In genomic region chr2:118245914-118246313, GRCm38 (mm10) we compare ENCODE assay signal across 9 mouse cellular contexts. TPM values are rescaled to one million over a fixed set of nuclear protein-coding genes. Genes with fewer than 3 reads are reported as not detected.
DNase-seq lines count a peak whose midpoint lies in the region; ATAC-seq and TF ChIP-seq lines count a peak whose summit lies in the region.
"Had no signal": no experiment of that assay in that cellular context is flagged by ENCODE, and none has a peak within 500 bp of the region (broad histone marks: within the 10 kb centered on the region; RNA-seq: fewer than 3 reads in every experiment).

No protein-coding gene starts in this region.

- no peak; the same call in 1 of the 2 replicates for ATAC-seq in embryonic facial prominence, embryonic 11.5 days (replicated peaks; ENCODE audit: insufficient number of reproducible peaks, low FRiP score, low TSS enrichment, low read depth)
- ATAC-seq in liver, postnatal 0 days, result no peak
- ATAC-seq in neutrophil, adult 5-6 weeks (ENCODE audit: extremely low read depth, insufficient number of reproducible peaks, low FRiP score, poor library complexity, severe bottlenecking), result peak; percentile 73; the same call in 1 of the 2 replicates

- DNase-seq in CD8-positive naive resting alpha-beta T cell, adult 2 months (ENCODE audit: low read depth in 2 of 2, low spot score in 2 of 2), result peak; percentile 44 to 61
- peak; percentile 73 to 80 for DNase-seq in adrenal gland, postnatal 36 days
- DNase-seq in embryonic facial prominence, embryonic 11.5 days (ENCODE audit: low spot score), result peak; percentile 89
- DNase-seq in heart, adult 9 months (ENCODE audit: low spot score in 2 of 2), result peak; percentile 27 to 41
- DNase-seq in kidney, postnatal 10 days, result peak; percentile 90
- peak; percentile 78 for DNase-seq in liver, postnatal 0 days
- peak; percentile 14 to 24 for DNase-seq in thymus, adult 18-20 months

- TF ChIP-seq CTCF in liver, postnatal 0 days (IDR thresholded peaks at IDR 0.05; ENCODE audit: low read depth), result peak; percentile 87

- no peak overlapping the region for H3K27ac ChIP-seq in embryonic facial prominence, embryonic 11.5 days (replicated peaks; ENCODE audit: low read depth, low read length)
- H3K27ac ChIP-seq in liver, postnatal 0 days (ENCODE audit: low read depth), result no peak overlapping the region

- no peaks in the 10 kb centered on the region for H3K36me3 ChIP-seq in embryonic facial prominence, embryonic 11.5 days (replicated peaks; ENCODE audit: control insufficient read depth, insufficient read depth, low read depth, low read length)
- H3K36me3 ChIP-seq in liver, postnatal 0 days (replicated peaks; ENCODE audit: insufficient read depth, low read length), result no peaks in the 10 kb centered on the region

- no peak for TF ChIP-seq EP300 in liver, postnatal 0 days (IDR thresholded peaks at IDR 0.05; ENCODE audit: low read depth)

- H3K27me3 ChIP-seq in embryonic facial prominence, embryonic 11.5 days (ENCODE audit: control insufficient read depth, insufficient read depth, low read length), result no peaks in the 10 kb centered on the region
- no peaks in the 10 kb centered on the region for H3K27me3 ChIP-seq in liver, postnatal 0 days (ENCODE audit: insufficient read depth, low read length)

- no peak overlapping the region for H3K4me2 ChIP-seq in embryonic facial prominence, embryonic 11.5 days (ENCODE audit: low read depth, low read length)
- no peak overlapping the region for H3K4me2 ChIP-seq in liver, postnatal 0 days (ENCODE audit: low read depth, low read length)

- no peaks in the 10 kb centered on the region for H3K4me1 ChIP-seq in embryonic facial prominence, embryonic 11.5 days (ENCODE audit: control insufficient read depth, insufficient read depth, low read length)
- no peaks in the 10 kb centered on the region for H3K4me1 ChIP-seq in liver, postnatal 0 days (ENCODE audit: insufficient read depth)

- H3K9ac ChIP-seq in embryonic facial prominence, embryonic 11.5 days (replicated peaks; ENCODE audit: low read length), result no peak overlapping the region
- no peak overlapping the region for H3K9ac ChIP-seq in liver, postnatal 0 days (replicated peaks)

- no peaks in the 10 kb centered on the region for H3K9me3 ChIP-seq in embryonic facial prominence, embryonic 11.5 days (replicated peaks; ENCODE audit: control insufficient read depth, low read length)
- no peaks in the 10 kb centered on the region for H3K9me3 ChIP-seq in liver, postnatal 0 days (ENCODE audit: low read length)

- WGBS in embryonic facial prominence, embryonic 11.5 days, result 12% methylated on average over 10 of the region's 10 CpGs
- WGBS in liver, postnatal 0 days (ENCODE audit: insufficient replicate concordance), result 6% methylated on average over 10 of the region's 10 CpGs

- no peak overlapping the region for H3K4me3 ChIP-seq in embryonic facial prominence, embryonic 11.5 days (ENCODE audit: low read depth, low read length)
- H3K4me3 ChIP-seq in liver, postnatal 0 days (ENCODE audit: low read depth, low read length), result no peak overlapping the region

RNA-seq across cellular contexts. Expression of gene Fsip1, which starts 10.9 kb away (rescaled TPM):
- under 1 TPM; 0.23 to 0.26 TPM for total RNA-seq in adrenal gland, postnatal 36 days (2021)
- polyA plus RNA-seq in embryonic facial prominence, embryonic 11.5 days (2014; fragmentation: Nextera tagmentation; extraction: Ambion mirVana), result 2.3 and 2.6 TPM in 2 replicates
- polyA plus RNA-seq in liver, postnatal 0 days (2015; fragmentation: Nextera tagmentation; extraction: Ambion mirVana), result 0.11 and 0.21 TPM in 2 replicates
- 3.1 and 3.9 TPM in 2 replicates for total RNA-seq in neutrophil, adult 5-6 weeks (2017)
- total RNA-seq: gastrocnemius, adult 8-10 months had no signal

Comparison
In these comparisons a context has a peak if more than half of its experiments do, and no peak if none do; other contexts are left out.
1. DNase-seq: peak in every context shown above with its lines; median percentile 90 in kidney, postnatal 10 days; 89 in embryonic facial prominence, embryonic 11.5 days; 78 in liver, postnatal 0 days; 76 in adrenal gland, postnatal 36 days; 52 in CD8-positive naive resting alpha-beta T cell, adult 2 months; 34 in heart, adult 9 months; 19 in thymus, adult 18-20 months.